In the genomic region with DNA sequence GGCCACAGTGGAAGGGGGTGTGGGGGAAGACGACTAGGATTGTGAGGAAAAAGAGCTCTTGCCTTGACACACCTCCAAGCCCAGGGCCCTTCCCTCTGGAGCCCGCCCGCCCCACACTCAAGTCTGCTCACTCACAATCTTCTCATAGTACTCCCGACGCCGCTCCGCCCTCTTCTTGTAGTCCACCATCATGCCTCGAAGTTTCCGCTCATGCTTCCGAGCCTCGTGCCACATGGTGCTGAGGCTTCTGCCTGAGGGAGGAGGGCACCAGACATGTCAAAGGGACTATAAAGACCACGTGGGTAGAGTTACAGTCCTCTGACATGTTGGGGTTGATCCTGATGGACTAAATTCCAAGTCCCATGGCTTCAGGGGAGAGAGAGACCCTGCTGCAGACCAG, we compare ENCODE assay signal across 9 mouse cellular contexts. TPM values are rescaled to one million over a fixed set of nuclear protein-coding genes. Genes with fewer than 3 reads are reported as not detected.
DNase-seq lines count a peak whose midpoint lies in the region; ATAC-seq and TF ChIP-seq lines count a peak whose summit lies in the region.
"Had no signal": no experiment of that assay in that cellular context is flagged by ENCODE, and none has a peak within 500 bp of the region (broad histone marks: within the 10 kb centered on the region; RNA-seq: fewer than 3 reads in every experiment).

No protein-coding gene starts in this region.

- H3K4me2 ChIP-seq in kidney, embryonic 16.5 days (replicated peaks; ENCODE audit: low read depth, low read length) = peak overlapping the region; percentile 82
- H3K4me2 ChIP-seq in embryonic facial prominence, embryonic 11.5 days (ENCODE audit: low read depth, low read length) = peak overlapping the region; percentile 81; the same call in 1 of the 2 replicates
- H3K4me2 ChIP-seq in intestine, postnatal 0 days (replicated peaks; ENCODE audit: low read depth) = peak overlapping the region; percentile 85
- H3K4me2 ChIP-seq in neural tube, embryonic 14.5 days (ENCODE audit: low read depth, low read length) = peak overlapping the region; percentile 96

- peaks cover 33% of the 10 kb centered on the region for H3K36me3 ChIP-seq in kidney, embryonic 16.5 days (ENCODE audit: insufficient read depth, low read length)
- no peaks in the 10 kb centered on the region; the same call in 1 of the 2 replicates for H3K36me3 ChIP-seq in embryonic facial prominence, embryonic 11.5 days (replicated peaks; ENCODE audit: control insufficient read depth, insufficient read depth, low read depth, low read length)
- H3K36me3 ChIP-seq in intestine, postnatal 0 days (ENCODE audit: control insufficient read depth, insufficient read depth) = peaks cover 32% of the 10 kb centered on the region
- peaks cover 17% of the 10 kb centered on the region for H3K36me3 ChIP-seq in neural tube, embryonic 14.5 days (ENCODE audit: control insufficient read depth, insufficient read depth, low read length)

- H3K9ac ChIP-seq in kidney, embryonic 16.5 days (replicated peaks; ENCODE audit: low read length) = peak overlapping the region; percentile 97
- no peak overlapping the region for H3K9ac ChIP-seq in embryonic facial prominence, embryonic 11.5 days (replicated peaks; ENCODE audit: low read length)
- H3K9ac ChIP-seq in intestine, postnatal 0 days (ENCODE audit: low read depth, low read length) = peak overlapping the region; percentile 22; the same call in 1 of the 2 replicates
- no peak overlapping the region for H3K9ac ChIP-seq in neural tube, embryonic 14.5 days (replicated peaks; ENCODE audit: low read depth, low read length)

- WGBS in kidney, embryonic 16.5 days = 75% methylated on average over 12 of the region's 12 CpGs
- 84% methylated on average over 12 of the region's 12 CpGs for WGBS in embryonic facial prominence, embryonic 11.5 days
- WGBS in intestine, postnatal 0 days = 63% methylated on average over 12 of the region's 12 CpGs
- 84% methylated on average over 12 of the region's 12 CpGs for WGBS in neural tube, embryonic 14.5 days

- H3K4me1 ChIP-seq in kidney, embryonic 16.5 days (ENCODE audit: insufficient read depth, low read length) = peaks cover 17% of the 10 kb centered on the region
- H3K4me1 ChIP-seq in embryonic facial prominence, embryonic 11.5 days (ENCODE audit: control insufficient read depth, insufficient read depth, low read length) = no peaks in the 10 kb centered on the region
- no peaks in the 10 kb centered on the region for H3K4me1 ChIP-seq in intestine, postnatal 0 days (replicated peaks; ENCODE audit: control insufficient read depth, insufficient read depth, low read length)
- peaks cover 17% of the 10 kb centered on the region for H3K4me1 ChIP-seq in neural tube, embryonic 14.5 days (ENCODE audit: control insufficient read depth, insufficient read depth, low read length)

- peak overlapping the region; percentile 100 for H3K4me3 ChIP-seq in kidney, embryonic 16.5 days (ENCODE audit: low read length)
- peak overlapping the region; percentile 99 for H3K4me3 ChIP-seq in embryonic facial prominence, embryonic 11.5 days (ENCODE audit: low read depth, low read length)
- peak overlapping the region; percentile 66; the same call in 1 of the 2 replicates for H3K4me3 ChIP-seq in intestine, postnatal 0 days (ENCODE audit: low read depth, low read length)
- peak overlapping the region; percentile 97 for H3K4me3 ChIP-seq in neural tube, embryonic 14.5 days (ENCODE audit: low read depth, low read length)

- no peak for TF ChIP-seq CTCF in intestine, postnatal 0 days (IDR thresholded peaks at IDR 0.05; ENCODE audit: low read depth)

- H3K27ac ChIP-seq in kidney, embryonic 16.5 days (ENCODE audit: low read length) = no peak overlapping the region
- H3K27ac ChIP-seq in embryonic facial prominence, embryonic 11.5 days (replicated peaks; ENCODE audit: low read depth, low read length) = no peak overlapping the region
- H3K27ac ChIP-seq in intestine, postnatal 0 days (ENCODE audit: low read depth, low read length) = no peak overlapping the region
- no peak overlapping the region for H3K27ac ChIP-seq in neural tube, embryonic 14.5 days (ENCODE audit: low read depth, low read length)

- H3K9me3 ChIP-seq in kidney, embryonic 16.5 days (ENCODE audit: low read length) = no peaks in the 10 kb centered on the region
- H3K9me3 ChIP-seq in embryonic facial prominence, embryonic 11.5 days (replicated peaks; ENCODE audit: control insufficient read depth, low read length) = no peaks in the 10 kb centered on the region
- H3K9me3 ChIP-seq in intestine, postnatal 0 days (ENCODE audit: control insufficient read depth) = no peaks in the 10 kb centered on the region
- no peaks in the 10 kb centered on the region for H3K9me3 ChIP-seq in neural tube, embryonic 14.5 days (ENCODE audit: control insufficient read depth, low read length)

- ATAC-seq in kidney, embryonic 16.5 days (ENCODE audit: low FRiP score, low TSS enrichment) = no peak
- ATAC-seq in embryonic facial prominence, embryonic 11.5 days (replicated peaks; ENCODE audit: insufficient number of reproducible peaks, low FRiP score, low TSS enrichment, low read depth) = no peak
- no peak for ATAC-seq in intestine, postnatal 0 days
- no peak for ATAC-seq in neural tube, embryonic 14.5 days (ENCODE audit: low read depth)

- no peak for DNase-seq in kidney, adult 11 months
- DNase-seq in embryonic facial prominence, embryonic 11.5 days (ENCODE audit: low spot score) = no peak
- no peak for DNase-seq in right cerebral cortex, postnatal 14 days
- no peak for DNase-seq in kidney, adult 18-20 months
- no peak for DNase-seq in spleen, postnatal 14 days (ENCODE audit: low spot score in 2 of 2)
- DNase-seq: thymus, postnatal 36 days had no signal

- H3K27me3 ChIP-seq in kidney, embryonic 16.5 days (ENCODE audit: insufficient read depth, low read length) = no peaks in the 10 kb centered on the region
- no peaks in the 10 kb centered on the region for H3K27me3 ChIP-seq in embryonic facial prominence, embryonic 11.5 days (ENCODE audit: control insufficient read depth, insufficient read depth, low read length)
- no peaks in the 10 kb centered on the region for H3K27me3 ChIP-seq in intestine, postnatal 0 days (replicated peaks; ENCODE audit: control insufficient read depth, insufficient read depth, low read length)
- H3K27me3 ChIP-seq in neural tube, embryonic 14.5 days (ENCODE audit: control insufficient read depth, insufficient read depth, low read length) = no peaks in the 10 kb centered on the region

RNA-seq across cellular contexts. Expression of gene Clasrp, which starts 1.2 kb away (rescaled TPM):
- polyA plus RNA-seq in kidney, embryonic 16.5 days (2015; fragmentation: Nextera tagmentation; extraction: Ambion mirVana) = 52.6 and 55.8 TPM in 2 replicates
- polyA plus RNA-seq in embryonic facial prominence, embryonic 11.5 days (2014; fragmentation: Nextera tagmentation; extraction: Ambion mirVana) = 36.0 and 37.4 TPM in 2 replicates
- polyA plus RNA-seq in intestine, postnatal 0 days (2015; fragmentation: Nextera tagmentation; extraction: Ambion mirVana) = 14.8 and 16.9 TPM in 2 replicates
- 49.7 and 51.3 TPM in 2 replicates for polyA plus RNA-seq in neural tube, embryonic 14.5 days (2014; fragmentation: Nextera tagmentation; extraction: Ambion mirVana)

RNA-seq across cellular contexts. Expression of gene Gemin7, which starts 25.7 kb away (rescaled TPM):
- polyA plus RNA-seq in kidney, embryonic 16.5 days (2015; fragmentation: Nextera tagmentation; extraction: Ambion mirVana) = 169 and 183 TPM in 2 replicates
- polyA plus RNA-seq in embryonic facial prominence, embryonic 11.5 days (2014; fragmentation: Nextera tagmentation; extraction: Ambion mirVana) = 158 and 167 TPM in 2 replicates
- 99.5 and 102 TPM in 2 replicates for polyA plus RNA-seq in intestine, postnatal 0 days (2015; fragmentation: Nextera tagmentation; extraction: Ambion mirVana)
- 150 and 153 TPM in 2 replicates for polyA plus RNA-seq in neural tube, embryonic 14.5 days (2014; fragmentation: Nextera tagmentation; extraction: Ambion mirVana)

RNA-seq across cellular contexts. Expression of gene Zfp296, which starts 26.0 kb away (rescaled TPM):
- polyA plus RNA-seq in kidney, embryonic 16.5 days (2015; fragmentation: Nextera tagmentation; extraction: Ambion mirVana) = 0.46 and 0.71 TPM in 2 replicates
- polyA plus RNA-seq in embryonic facial prominence, embryonic 11.5 days (2014; fragmentation: Nextera tagmentation; extraction: Ambion mirVana) = 0.22 and 0.31 TPM in 2 replicates
- 0.14 TPM in 1 of 2 replicates, not detected in the other for polyA plus RNA-seq in intestine, postnatal 0 days (2015; fragmentation: Nextera tagmentation; extraction: Ambion mirVana)
- 0.13 and 0.27 TPM in 2 replicates for polyA plus RNA-seq in neural tube, embryonic 14.5 days (2014; fragmentation: Nextera tagmentation; extraction: Ambion mirVana)

RNA-seq across cellular contexts. Expression of gene Relb, which starts 26.2 kb away (rescaled TPM):
- polyA plus RNA-seq in kidney, embryonic 16.5 days (2015; fragmentation: Nextera tagmentation; extraction: Ambion mirVana) = 10.6 and 10.7 TPM in 2 replicates
- 3.8 and 4.3 TPM in 2 replicates for polyA plus RNA-seq in embryonic facial prominence, embryonic 11.5 days (2014; fragmentation: Nextera tagmentation; extraction: Ambion mirVana)
- polyA plus RNA-seq in intestine, postnatal 0 days (2015; fragmentation: Nextera tagmentation; extraction: Ambion mirVana) = 10.5 and 10.6 TPM in 2 replicates
- polyA plus RNA-seq in neural tube, embryonic 14.5 days (2014; fragmentation: Nextera tagmentation; extraction: Ambion mirVana) = 6.6 and 7.3 TPM in 2 replicates

RNA-seq across cellular contexts. Expression of gene Ppp1r37, which starts 40.2 kb away (rescaled TPM):
- polyA plus RNA-seq in kidney, embryonic 16.5 days (2015; fragmentation: Nextera tagmentation; extraction: Ambion mirVana) = 21.9 and 23.9 TPM in 2 replicates
- polyA plus RNA-seq in embryonic facial prominence, embryonic 11.5 days (2014; fragmentation: Nextera tagmentation; extraction: Ambion mirVana) = 3.6 and 3.7 TPM in 2 replicates
- 13.9 and 15.0 TPM in 2 replicates for polyA plus RNA-seq in intestine, postnatal 0 days (2015; fragmentation: Nextera tagmentation; extraction: Ambion mirVana)
- 8.1 and 15.8 TPM in 2 replicates for polyA plus RNA-seq in neural tube, embryonic 14.5 days (2014; fragmentation: Nextera tagmentation; extraction: Ambion mirVana)

Comparison
In these comparisons a context has a peak if more than half of its experiments do, and no peak if none do; other contexts are left out.
1. H3K9ac ChIP-seq: peak in kidney, embryonic 16.5 days (single experiment) and intestine, postnatal 0 days (single experiment); none in embryonic facial prominence, embryonic 11.5 days (single experiment) and neural tube, embryonic 14.5 days (single experiment).
2. Peak in every context shown above with its lines, with median percentiles within 50 percentile points of each other: H3K4me2 ChIP-seq and H3K4me3 ChIP-seq.